Mouse (Mus musculus) lung, postnatal 36 days (tissue): ENCODE results near the gene Src.
"Not testable (repeated sequence)": the region's sequence is repeated elsewhere in the genome, so short reads cannot be mapped to it uniquely, and the experiment has no call there.

Experiments used
- DNase-seq: peaks from one replicate; pipeline ENCODE4 v3.0.0; 2022; ENCODE audit warnings: mixed read lengths

Gene Src

GRCm38 (mm10) chr2:157479858-157480568 lies 61.8 kb downstream of the Src start:
- peak; percentile 50 for DNase-seq

GRCm38 (mm10) chr2:157482729-157483128 lies 64.5 kb downstream of the Src start:
- no peak for DNase-seq

DNA sequence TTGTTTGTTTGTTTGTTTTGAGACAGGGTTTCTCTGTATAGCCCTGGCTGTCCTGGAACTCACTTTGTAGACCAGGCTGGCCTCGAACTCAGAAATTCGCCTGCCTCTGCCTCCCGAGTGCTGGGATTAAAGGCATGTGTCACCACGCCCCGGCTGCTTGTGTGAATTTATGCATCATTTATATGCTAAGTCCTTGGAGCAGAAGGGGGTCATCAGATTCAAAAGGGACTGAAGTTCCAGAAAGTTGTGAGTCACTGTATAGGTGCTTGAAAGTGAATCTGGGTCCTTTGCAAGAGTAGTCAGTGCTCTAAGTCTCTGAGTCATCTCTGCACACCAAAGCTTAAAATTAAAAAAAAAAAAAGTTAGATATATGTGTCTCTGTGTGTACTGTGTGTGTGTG lies 68.3 kb downstream of the Src start:
- not testable (repeated sequence) for DNase-seq

DNA sequence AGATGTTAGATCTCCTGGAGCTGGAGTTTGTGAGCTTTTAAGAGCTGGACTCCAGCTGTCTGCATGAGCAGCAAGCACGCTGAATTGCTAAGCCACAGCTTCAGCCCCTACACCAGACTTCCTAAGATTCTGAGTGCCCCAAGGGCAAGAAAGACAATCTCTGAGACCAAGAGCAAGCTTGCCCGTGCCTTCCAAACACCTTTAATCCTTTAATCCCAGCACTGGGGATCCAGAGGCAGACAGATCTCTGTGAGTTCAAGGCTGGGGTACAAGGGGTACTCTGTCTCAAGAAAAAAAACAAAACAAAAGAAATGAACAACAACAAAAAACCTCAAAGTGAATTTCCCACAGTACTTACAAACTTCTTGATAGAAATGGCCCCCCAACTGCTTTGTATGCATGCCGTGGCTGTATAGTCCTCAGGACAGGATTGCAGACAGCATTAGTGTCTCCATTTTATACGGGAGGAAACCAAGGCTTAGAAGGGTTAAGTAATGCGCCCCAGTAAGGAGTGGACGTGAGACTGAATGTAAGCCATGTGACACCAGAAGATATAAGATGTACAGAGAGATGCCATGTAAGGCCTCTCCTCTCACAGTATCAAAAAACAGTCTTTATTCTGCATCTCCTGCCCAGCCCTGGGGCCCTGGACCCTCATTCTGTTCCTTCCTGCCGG lies 68.9 kb downstream of the Src start:
- DNase-seq: no peak

DNA sequence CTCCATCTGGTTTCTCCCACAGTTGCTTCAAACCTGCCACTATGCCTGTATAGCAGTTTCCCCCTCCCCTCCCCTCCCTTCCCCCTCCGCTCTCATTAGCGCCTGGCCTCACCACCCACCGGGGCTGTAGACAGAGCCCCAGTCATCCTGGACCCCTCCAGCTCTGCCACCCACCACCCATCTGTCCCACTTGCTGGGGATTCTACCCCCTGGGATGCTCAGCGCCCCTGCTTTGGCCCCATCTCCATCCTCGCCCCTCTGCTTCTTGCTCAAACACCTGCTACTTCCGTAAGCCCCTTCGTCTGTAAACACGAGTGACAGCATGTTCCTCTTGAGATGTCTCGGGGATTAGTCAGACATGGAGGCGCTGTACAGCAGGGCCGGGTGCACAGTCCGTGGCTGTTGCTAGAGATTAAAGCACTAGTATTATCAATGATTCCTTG lies 69.5 kb downstream of the Src start:
- no peak for DNase-seq

DNA sequence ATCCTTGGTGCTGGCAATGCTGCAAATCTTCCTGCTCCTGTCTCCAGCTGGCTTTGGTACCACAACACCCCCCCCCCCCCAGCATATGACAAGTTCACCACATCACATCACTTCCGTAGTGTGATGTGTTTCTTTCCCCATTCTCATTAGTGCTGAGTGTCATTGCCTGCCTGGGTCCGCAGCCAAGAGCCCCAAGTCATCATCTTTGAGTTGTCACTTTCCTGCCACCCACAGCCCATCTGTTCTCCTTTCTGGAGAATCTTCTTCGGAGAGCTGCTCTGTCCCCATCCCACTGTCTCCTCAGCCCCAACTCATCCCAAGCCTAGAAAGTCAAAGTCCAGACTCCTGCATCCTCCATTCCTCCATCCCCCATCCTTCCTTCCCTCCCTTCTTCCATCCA lies 75.0 kb downstream of the Src start:
- DNase-seq: no peak

DNA sequence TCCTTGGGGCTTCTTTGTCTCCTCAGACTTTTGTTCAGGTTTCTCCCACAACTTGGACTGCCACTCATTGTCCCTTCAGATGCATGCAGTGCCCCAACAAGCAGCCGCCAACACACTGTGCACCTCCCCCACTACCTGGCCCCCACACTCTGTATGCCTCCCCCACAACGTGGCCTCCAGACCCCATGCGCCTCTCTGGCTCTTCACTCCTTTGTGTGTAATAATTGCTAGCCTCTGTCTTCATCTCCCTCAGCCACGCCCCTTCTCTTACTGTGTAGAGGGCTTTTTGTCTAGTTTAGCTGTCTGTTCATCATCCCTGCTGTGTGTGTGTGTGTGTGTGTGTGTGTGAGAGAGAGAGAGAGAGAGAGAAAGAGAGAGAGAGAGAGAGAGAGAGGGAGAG lies 80.3 kb downstream of the Src start:
- DNase-seq: no peak

DNA sequence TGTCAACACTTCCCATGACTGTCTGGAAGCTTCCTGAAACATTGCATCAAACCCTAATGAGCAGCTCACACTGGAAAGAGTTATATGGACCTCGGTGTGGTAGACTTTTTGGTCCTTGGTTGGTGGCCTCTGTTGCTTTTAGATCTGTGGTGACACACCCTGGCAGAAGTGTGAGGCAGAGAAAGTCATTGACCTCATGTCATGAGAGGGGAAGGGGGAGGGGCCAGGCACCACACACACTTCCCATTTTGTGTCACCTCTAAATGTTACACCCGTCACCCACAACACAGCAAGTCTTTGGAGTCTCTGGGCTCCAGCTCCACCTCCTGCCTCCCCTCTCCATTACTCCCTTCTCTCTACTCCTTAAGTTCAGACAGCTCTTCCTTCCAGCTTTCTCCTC lies 82.1 kb downstream of the Src start:
- DNase-seq: peak; percentile 34

DNA sequence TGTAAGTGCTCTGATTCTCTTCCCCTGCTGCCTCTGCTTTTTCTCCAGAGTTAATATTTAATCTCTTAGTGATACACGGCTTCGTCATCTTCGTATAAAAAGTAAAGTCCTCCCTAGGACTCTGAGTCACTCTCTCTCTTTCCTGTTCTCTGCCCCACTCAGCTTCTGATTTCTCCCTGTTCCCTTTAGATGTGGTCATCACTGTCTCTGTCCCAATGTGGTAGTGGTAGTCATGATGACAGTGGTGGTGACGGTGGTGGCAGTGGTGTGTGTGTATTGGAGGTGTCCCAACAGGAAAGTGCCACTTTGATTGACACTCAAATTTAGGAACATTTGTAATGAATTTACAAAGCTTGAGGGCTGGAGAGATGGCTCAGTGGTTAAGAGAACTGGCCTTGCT lies 83.1 kb downstream of the Src start:
- DNase-seq: no peak

- DNase-seq: no peak
Measured at GRCm38 (mm10) chr2:157506779-157507178, 88.5 kb downstream of the Src start.

DNA sequence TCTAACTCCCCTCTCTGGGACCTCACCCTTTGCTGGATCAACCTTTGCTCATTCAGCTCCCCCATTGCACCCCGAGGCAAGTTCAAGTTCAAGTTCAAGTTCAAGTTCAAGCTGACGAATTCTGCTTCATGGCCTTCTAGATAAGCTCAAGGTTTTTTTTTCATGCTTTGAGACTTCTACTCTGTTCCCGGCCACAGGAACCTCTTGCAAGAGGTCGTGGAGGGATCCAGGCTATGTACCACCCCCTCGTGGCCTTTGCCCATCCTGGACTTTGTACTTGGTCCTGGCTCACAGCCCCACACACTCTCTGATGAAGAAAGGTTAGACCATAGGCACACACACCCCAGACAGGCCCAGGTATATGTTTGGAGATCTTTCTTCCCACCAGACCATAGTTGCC lies 90.9 kb downstream of the Src start:
- DNase-seq: no peak

- no peak for DNase-seq
Measured at GRCm38 (mm10) chr2:157510031-157510430, 91.8 kb downstream of the Src start.

DNA sequence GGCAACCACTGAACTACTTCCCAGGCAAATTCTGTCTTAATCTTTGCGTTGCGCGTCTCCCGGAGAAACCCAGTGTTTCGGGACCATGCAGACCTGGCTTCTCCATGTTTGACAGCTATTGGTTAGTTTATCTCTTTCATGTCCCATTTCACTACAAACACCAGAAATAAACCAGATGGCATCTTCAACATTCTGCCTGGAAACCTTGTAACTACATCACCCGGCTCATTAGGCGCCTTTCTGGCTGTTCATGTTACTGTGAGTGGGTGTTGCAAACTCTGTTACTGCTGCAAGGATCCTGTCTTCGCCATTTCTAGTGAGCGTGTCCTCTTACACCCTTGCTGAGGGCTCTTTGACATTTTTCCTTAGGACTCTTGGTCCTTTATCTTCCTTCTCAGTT lies 94.6 kb downstream of the Src start:
- no peak for DNase-seq

GRCm38 (mm10) chr2:157513737-157514208 lies 95.5 kb downstream of the Src start:
- DNase-seq: peak; percentile 9

- DNase-seq: no peak
Measured at GRCm38 (mm10) chr2:157514353-157514752, 96.1 kb downstream of the Src start.

GRCm38 (mm10) chr2:157517526-157517925 lies 99.3 kb downstream of the Src start:
- no peak for DNase-seq

DNA sequence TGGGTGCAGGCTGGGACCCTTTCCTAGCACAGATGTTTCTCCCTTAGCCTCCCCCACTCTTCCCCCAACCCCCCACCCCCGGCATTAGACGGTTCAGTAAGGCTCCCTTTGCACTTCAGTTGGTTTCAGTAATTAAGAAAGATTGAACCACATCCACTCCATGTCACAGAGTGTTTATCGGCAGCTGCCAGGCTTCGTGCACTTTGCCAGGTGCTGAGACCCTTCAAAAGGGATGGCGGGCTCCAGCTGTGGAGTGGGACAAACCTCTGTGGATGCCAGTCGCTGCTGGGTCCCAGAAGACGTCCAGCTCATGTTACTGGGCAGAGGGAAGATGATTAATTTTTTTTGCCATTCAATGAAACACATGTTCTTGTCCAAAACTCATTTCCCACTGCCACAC lies 100.2 kb downstream of the Src start:
- no peak for DNase-seq

DNA sequence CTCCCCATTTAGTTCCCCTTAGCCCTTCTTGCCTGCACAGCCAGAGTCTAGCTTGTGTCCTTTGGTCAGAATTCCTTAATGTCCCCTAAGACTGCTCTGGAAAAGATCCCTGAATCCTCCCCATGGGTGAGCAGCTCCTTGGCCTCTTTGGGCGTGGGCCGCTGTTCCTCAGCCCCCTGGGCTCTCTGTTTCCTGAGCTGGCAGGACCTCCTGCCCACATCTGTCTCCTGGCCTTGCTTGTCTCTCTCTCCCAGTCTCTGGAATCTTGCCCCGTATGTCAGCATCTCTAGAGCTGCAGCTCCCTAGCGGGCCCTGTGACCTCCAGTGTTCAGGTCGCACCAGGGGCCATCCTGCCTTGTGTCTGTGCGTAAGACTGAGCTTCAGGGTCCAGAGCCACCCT lies 101.2 kb downstream of the Src start:
- no peak for DNase-seq

DNA sequence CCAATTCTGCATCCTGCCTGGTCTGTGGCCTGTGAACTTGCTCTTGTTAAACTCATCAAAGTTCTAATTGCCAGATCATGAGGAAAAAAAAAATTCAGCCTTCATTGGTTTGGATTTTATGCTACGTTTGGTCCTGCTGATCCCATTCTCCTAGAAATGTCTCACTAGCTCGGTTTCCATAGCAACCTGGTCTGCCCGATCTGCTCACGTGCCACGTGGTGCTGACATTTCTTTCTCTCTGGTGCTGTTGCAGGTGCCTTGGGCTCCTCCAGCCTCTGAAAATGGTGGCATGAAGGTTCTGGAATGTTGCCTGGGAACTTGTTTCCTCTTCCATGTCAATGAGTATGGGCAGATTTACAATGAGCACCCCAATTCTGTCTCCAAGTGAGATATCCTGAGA lies 102.3 kb downstream of the Src start:
- no peak for DNase-seq
